Mouse (Mus musculus) heart, embryonic 11.5 days (tissue): ENCODE results near the gene Gnaq. TPM values are rescaled to one million over a fixed set of nuclear protein-coding genes. Genes with fewer than 3 reads are reported as not detected.

Experiments used
- ATAC-seq: fragments of 200-750 bp; cut with Nextera tagmentation; replicated peaks from 2 replicates; pipeline ENCODE4 v1.8.0; 2017; ENCODE audit warnings: moderate library complexity; ENCODE audit not compliant: insufficient number of reproducible peaks, low FRiP score, low TSS enrichment
- H3K27ac ChIP-seq: fragments of 300-500 bp; sonication (generic); 2 replicates; pipeline ENCODE4 v1.5.1; 2014; ENCODE audit warnings: mild to moderate bottlenecking, low read depth, low read length
- H3K27me3 ChIP-seq: fragments of 300-500 bp; sonication (generic); 2 replicates; pipeline ENCODE4 v1.6.1; 2014; ENCODE audit warnings: mild to moderate bottlenecking, low read length, mixed read lengths; ENCODE audit not compliant: control insufficient read depth, insufficient read depth
- H3K36me3 ChIP-seq: fragments of 300-500 bp; sonication (generic); 2 replicates; pipeline ENCODE4 v1.6.1; 2014; ENCODE audit warnings: mild to moderate bottlenecking, low read length, moderate library complexity, mixed read lengths; ENCODE audit not compliant: control insufficient read depth, insufficient read depth
- H3K4me1 ChIP-seq: fragments of 300-500 bp; sonication (generic); 2 replicates; pipeline ENCODE4 v1.6.1; 2014; ENCODE audit warnings: low read length; ENCODE audit not compliant: control insufficient read depth, insufficient read depth
- H3K4me2 ChIP-seq: fragments of 300-500 bp; sonication (generic); 2 replicates; pipeline ENCODE4 v1.6.1; 2014; ENCODE audit warnings: mild to moderate bottlenecking, moderate library complexity
- H3K4me3 ChIP-seq: fragments of 300-500 bp; sonication (generic); 2 replicates; pipeline ENCODE4 v1.5.1; 2014; ENCODE audit warnings: low read depth, low read length
- H3K9ac ChIP-seq: fragments of 300-500 bp; sonication (generic); 2 replicates; pipeline ENCODE4 v1.6.1; 2014; ENCODE audit warnings: mild to moderate bottlenecking, low read depth, low read length, moderate library complexity
- H3K9me3 ChIP-seq: fragments of 300-500 bp; sonication (generic); replicated peaks from 2 replicates; pipeline ENCODE4 v1.6.1; 2016; ENCODE audit warnings: low read length; ENCODE audit not compliant: control insufficient read depth
- WGBS: fragments of 180-500 bp; shearing (Covaris S2); extraction: QIAGEN DNeasy Blood & Tissue Kit; methylation state at CpG from one replicate; pipeline ENCODE4 v1.1.7; 2014; ENCODE audit not compliant: insufficient replicate concordance; 5-methylcytosine and 5-hydroxymethylcytosine counted together
- polyA plus RNA-seq: library from polyadenylated mRNA; unstranded; fragments of >200 nt; fragmentation: Nextera tagmentation; extraction: Ambion mirVana; gene quantifications from 2 replicates; pipeline ENCODE4 v1.2.1, GENCODE M21; 2014

The Gnaq gene
- polyA plus RNA-seq, 1 experiment from 2014 or later, result 9.2 TPM

DNA sequence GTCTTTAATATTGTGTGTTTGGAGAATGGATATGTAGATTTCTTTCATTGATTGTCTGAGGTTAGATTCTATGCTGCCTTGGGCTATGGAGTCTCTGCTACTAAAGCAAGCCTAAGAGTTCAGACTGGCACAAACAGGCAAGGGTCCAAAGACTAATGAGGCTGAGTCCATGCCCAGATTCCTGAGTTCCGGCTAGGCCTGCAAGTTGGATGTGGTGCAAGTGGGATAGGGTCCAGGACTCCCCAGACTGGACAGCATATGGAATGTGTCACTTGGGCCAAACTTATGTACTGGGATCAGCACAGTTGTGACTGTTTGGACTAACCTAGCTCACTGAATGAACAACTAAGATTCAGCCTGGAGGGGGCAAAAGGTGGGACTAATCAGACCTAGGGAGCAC lies 19.3 kb upstream of the Gnaq start:
- Histone ChIP-seq H3K27ac (no peak overlapping the region), H3K9me3 (no peaks in the 10 kb centered on the region), H3K4me1 (no peaks in the 10 kb centered on the region), H3K36me3 (no peaks in the 10 kb centered on the region), H3K4me2 (no peak overlapping the region), H3K27me3 (no peaks in the 10 kb centered on the region), H3K9ac (no peak overlapping the region), H3K4me3 (no peak overlapping the region)
- 88% methylated on average over 1 of the region's 1 CpGs for WGBS
- no peak for ATAC-seq

DNA sequence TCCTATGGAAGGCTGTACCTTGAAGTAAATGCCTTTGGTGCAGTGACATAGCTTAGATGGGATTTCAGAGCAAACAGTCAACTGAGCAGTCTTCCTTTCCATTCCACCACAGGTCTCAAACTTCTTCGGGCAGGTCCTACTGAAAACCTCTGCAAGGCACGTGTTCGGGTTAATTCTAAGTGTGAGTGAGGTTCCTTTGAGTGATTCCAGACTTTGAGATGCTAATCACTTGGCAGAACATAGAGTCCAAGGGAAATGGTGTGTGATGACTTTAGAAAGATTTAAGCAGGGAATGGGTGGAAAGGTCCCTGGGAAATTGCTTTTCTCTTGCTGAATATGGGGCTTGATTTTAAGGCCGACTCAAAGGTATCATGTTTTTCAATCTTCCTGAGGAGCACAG lies 14.2 kb upstream of the Gnaq start:
- ATAC-seq, result no peak
- Histone ChIP-seq H3K4me3 (no peak overlapping the region), H3K36me3 (no peaks in the 10 kb centered on the region), H3K27ac (no peak overlapping the region), H3K4me1 (no peaks in the 10 kb centered on the region), H3K9me3 (no peaks in the 10 kb centered on the region), H3K27me3 (no peaks in the 10 kb centered on the region), H3K9ac (no peak overlapping the region), H3K4me2 (no peak overlapping the region)
- 73% methylated on average over 4 of the region's 4 CpGs for WGBS

DNA sequence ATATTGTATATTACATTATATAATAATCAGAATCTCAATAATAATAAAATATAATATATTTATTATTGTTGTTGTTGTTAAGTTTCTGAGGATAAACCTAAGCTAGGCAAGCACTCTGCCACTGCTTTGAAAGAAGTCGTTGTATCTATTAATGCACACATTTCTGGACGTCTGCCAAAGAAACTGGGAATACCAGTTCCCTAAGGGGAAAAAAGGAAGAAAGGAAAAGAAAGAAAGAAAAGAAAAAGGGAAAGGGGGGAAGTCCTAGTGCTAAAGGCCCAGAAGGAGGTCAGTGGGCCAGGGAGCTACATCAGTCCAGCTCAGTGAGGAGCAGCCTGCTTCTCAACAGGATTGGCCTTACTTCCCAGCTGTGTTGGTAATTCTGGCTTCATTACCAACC lies 11.3 kb upstream of the Gnaq start:
- Histone ChIP-seq H3K9me3 (no peaks in the 10 kb centered on the region), H3K4me1 (no peaks in the 10 kb centered on the region), H3K27ac (0 out of 2 replicates have a peak overlapping the region, but pooled peaks have one; percentile 6), H3K27me3 (no peaks in the 10 kb centered on the region), H3K4me3 (no peak overlapping the region), H3K36me3 (no peaks in the 10 kb centered on the region), H3K4me2 (no peak overlapping the region), H3K9ac (no peak overlapping the region)
- WGBS, result 58% methylated on average over 2 of the region's 2 CpGs
- ATAC-seq, result no peak

DNA sequence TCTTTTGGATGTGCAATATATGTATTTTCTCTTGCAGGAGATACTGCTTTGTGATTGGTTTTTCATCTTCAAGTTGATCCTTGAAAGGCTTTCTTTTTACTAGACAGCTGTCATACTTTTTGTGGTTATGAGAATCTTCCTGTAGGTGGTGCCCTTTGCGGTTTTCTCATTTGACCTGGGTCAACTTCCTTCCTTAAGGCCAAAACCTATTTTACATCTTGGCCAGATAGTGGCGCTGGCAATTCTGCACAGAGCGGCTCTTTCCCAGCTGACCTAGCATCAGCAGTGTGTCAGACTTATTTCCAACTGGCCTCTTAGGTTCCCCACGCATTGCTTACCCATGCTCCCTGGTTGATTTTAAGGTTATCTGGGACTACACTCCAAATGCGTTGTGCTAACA lies 3.9 kb upstream of the Gnaq start:
- Histone ChIP-seq H3K36me3 (no peaks in the 10 kb centered on the region), H3K27me3 (no peaks in the 10 kb centered on the region), H3K27ac (no peak overlapping the region), H3K4me2 (no peak overlapping the region), H3K4me1 (peaks cover 5% of the 10 kb centered on the region), H3K9ac (no peak overlapping the region), H3K9me3 (no peaks in the 10 kb centered on the region), H3K4me3 (no peak overlapping the region)
- ATAC-seq, result no peak
- 54% methylated on average over 5 of the region's 5 CpGs for WGBS

DNA sequence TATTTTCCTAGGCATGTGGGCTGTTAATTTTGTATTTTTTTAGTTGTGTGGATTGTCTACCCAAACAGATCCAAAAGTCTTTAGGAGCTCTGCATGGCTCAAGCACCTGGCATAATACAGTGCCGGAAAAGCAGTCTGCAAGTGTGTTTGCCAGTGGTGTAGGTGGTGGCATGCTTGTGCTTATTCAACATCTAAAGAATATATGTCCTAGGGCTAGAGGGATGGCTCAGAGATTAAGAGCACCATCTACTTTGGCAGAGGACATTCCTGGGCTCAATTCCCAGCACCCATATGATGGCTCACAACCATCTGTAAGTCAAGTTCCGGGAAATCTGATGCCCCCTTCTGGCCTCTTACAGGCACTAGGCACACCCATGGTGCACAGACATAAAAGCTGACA lies 3.5 kb upstream of the Gnaq start:
- no peak for ATAC-seq
- H3K36me3 ChIP-seq, result no peaks in the 10 kb centered on the region
- H3K4me3 ChIP-seq, result no peak overlapping the region
- H3K27ac ChIP-seq, result no peak overlapping the region
- H3K4me1 ChIP-seq, result peaks cover 6% of the 10 kb centered on the region
- H3K9ac ChIP-seq, result no peak overlapping the region
- no peaks in the 10 kb centered on the region for H3K9me3 ChIP-seq
- no peak overlapping the region for H3K4me2 ChIP-seq
- WGBS, result 87% methylated on average over 2 of the region's 2 CpGs
- H3K27me3 ChIP-seq, result no peaks in the 10 kb centered on the region

DNA sequence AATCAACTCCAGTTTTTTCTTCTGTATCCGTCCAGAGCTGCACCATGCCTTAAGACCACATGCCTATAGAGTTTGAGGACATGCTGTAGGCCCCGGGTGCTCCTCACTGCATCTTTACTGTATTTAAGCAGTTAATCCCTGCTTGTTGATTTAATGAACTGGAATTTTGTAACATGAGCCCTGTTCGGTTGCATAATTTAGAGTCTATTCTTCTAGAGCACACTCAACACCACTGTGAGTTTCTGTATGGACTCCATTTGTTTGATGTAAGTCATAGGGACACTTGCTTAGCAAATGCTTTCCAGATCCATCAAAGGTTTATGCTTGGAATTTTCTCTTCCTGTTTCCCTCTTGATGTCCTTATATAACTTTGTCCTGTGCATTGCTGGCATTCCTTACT lies 2.2 kb upstream of the Gnaq start:
- H3K9ac ChIP-seq, result no peak overlapping the region
- no peak overlapping the region for H3K4me3 ChIP-seq
- no peaks in the 10 kb centered on the region for H3K27me3 ChIP-seq
- no peak overlapping the region for H3K27ac ChIP-seq
- no peak for ATAC-seq
- peaks cover 17% of the 10 kb centered on the region for H3K4me1 ChIP-seq
- H3K36me3 ChIP-seq, result no peaks in the 10 kb centered on the region
- no peaks in the 10 kb centered on the region for H3K9me3 ChIP-seq
- H3K4me2 ChIP-seq, result no peak overlapping the region
- WGBS, result 63% methylated on average over 3 of the region's 3 CpGs

DNA sequence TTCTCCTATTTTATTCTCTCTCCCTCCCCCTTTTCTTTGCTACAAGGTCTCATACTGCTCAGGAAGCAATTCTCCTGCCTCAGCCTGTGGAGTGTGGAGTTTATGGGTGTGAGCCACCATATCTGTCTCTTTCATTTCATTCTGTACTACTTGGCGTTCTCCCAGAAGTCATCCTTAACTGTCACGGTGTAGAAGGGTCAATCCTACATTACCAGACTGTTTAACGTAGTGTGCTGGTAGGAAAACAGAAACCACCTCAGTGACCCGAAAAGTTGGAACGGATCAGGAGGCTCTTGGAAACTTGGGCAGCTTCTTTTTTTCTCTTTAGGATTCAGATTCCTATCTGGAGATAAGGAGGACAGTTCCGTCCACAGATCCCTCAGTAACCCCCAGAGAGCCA lies 800 bp upstream of the Gnaq start:
- Histone ChIP-seq H3K4me2 (peak overlapping the region; percentile 78), H3K4me3 (peak overlapping the region; percentile 86), H3K9ac (peak overlapping the region; percentile 99), H3K27me3 (no peaks in the 10 kb centered on the region), H3K36me3 (no peaks in the 10 kb centered on the region), H3K4me1 (peaks cover 17% of the 10 kb centered on the region), H3K9me3 (no peaks in the 10 kb centered on the region), H3K27ac (peak overlapping the region; percentile 98)
- 8% methylated on average over 6 of the region's 6 CpGs for WGBS
- no peak for ATAC-seq

DNA sequence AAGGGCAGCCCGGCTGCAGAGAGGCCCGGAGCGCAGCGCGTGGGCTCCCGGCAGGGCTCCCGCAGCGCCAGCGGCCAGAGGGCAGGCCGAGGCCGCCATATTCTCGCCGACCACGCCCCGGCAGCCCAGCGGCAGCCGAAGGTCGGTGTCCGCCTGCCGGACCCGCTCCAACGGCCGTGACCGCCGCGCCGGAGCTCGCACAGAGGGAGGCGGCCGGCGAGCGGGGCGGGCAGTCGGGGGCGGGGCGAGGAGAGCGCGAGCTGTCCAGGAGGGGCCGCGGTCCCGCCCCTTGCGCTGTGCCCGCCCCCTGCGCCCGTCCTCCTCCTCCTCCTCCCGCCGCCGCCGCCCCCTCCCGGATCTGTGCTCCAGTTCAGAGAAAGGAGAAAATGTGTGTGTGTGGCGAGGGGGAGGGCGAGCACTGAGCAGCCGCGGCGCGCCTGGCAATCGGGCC lies 266 bp upstream of the Gnaq start:
- ATAC-seq, result peak; percentile 95
- H3K9ac ChIP-seq, result peak overlapping the region; percentile 99
- H3K27ac ChIP-seq, result peak overlapping the region; percentile 98
- H3K4me2 ChIP-seq, result peak overlapping the region; percentile 78
- peak overlapping the region; percentile 86 for H3K4me3 ChIP-seq
- H3K4me1 ChIP-seq, result peaks cover 22% of the 10 kb centered on the region
- no peaks in the 10 kb centered on the region for H3K27me3 ChIP-seq
- no peaks in the 10 kb centered on the region for H3K9me3 ChIP-seq
- whole genome bisulfite sequencing, result 0% methylated on average over 43 of the region's 57 CpGs
- H3K36me3 ChIP-seq, result no peaks in the 10 kb centered on the region

DNA sequence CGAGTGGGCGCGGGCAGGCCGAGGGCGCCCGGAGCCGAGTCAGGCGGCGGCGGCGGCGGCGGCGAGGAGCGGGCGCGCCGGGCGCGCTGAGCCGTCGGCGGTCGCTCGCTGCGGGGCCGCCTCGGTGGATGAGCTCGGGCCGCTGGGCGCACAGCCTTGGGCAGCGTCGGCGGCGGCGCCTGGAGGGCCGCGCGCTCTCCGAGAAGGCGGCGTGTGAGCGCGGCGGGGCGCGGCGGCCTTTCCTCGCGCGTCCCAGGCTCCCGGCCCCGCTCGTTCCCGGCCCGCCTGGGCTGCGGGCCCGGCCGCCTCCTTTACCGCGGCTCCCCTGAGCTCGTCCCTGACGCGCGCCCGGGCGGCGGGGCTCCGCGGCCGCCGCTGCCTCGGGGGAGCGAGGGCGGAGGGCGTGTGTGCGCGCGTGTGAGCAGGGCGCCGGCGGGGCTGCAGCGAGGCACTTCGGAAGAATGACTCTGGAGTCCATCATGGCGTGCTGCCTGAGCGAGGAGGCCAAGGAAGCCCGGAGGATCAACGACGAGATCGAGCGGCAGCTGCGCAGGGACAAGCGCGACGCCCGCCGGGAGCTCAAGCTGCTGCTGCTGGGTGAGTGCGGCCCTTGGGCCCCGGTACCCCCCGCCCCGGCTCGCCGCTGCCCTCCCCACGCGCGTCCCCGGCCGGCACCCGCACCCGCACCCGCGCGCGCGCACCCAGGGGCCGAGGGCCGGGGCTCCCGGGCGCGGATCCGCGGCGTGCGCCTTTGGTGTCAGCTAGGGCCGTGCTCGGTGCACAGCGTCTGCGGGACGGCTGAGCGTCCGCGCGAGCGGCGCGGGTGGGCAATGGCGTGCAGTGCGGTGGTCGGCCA lies 462 bp downstream of the Gnaq start:
- H3K27ac ChIP-seq, result peak overlapping the region; percentile 98
- peak; percentile 40 for ATAC-seq
- no peaks in the 10 kb centered on the region for H3K9me3 ChIP-seq
- peak overlapping the region; percentile 99 for H3K9ac ChIP-seq
- H3K4me1 ChIP-seq, result peaks cover 29% of the 10 kb centered on the region
- no peaks in the 10 kb centered on the region for H3K36me3 ChIP-seq
- H3K4me2 ChIP-seq, result peak overlapping the region; percentile 78
- under 1% methylated on average over 93 of the region's 139 CpGs for WGBS
- no peaks in the 10 kb centered on the region for H3K27me3 ChIP-seq
- H3K4me3 ChIP-seq, result peak overlapping the region; percentile 86
